Mouse (Mus musculus) limb, embryonic 11.5 days (tissue): Measurements from ENCODE around the gene Ccdc42. TPM values are rescaled to one million over a fixed set of nuclear protein-coding genes. Genes with fewer than 3 reads are reported as not detected.

Experiments used
- ATAC-seq: fragments of 200-750 bp; cut with Nextera tagmentation; 2 replicates; pipeline ENCODE4 v1.8.0; 2017; ENCODE audit warnings: low read depth; ENCODE audit not compliant: insufficient number of reproducible peaks, low FRiP score, low TSS enrichment
- DNase-seq: peaks from one replicate; pipeline ENCODE4 v3.0.0-alpha.2; 2015; ENCODE audit warnings: low spot score
- H3K27ac ChIP-seq: fragments of 300-500 bp; sonication (generic); replicated peaks from 2 replicates; pipeline ENCODE4 v1.5.1; 2014; ENCODE audit warnings: low read depth, mild to moderate bottlenecking, low read length
- H3K27me3 ChIP-seq: fragments of 300-500 bp; sonication (generic); 2 replicates; pipeline ENCODE4 v1.6.1; 2014; ENCODE audit warnings: mild to moderate bottlenecking, low read length, mixed read lengths; ENCODE audit not compliant: control insufficient read depth, insufficient read depth
- H3K36me3 ChIP-seq: fragments of 300-500 bp; sonication (generic); 2 replicates; pipeline ENCODE4 v1.6.1; 2014; ENCODE audit warnings: mild to moderate bottlenecking, low read length, moderate library complexity, mixed read lengths; ENCODE audit not compliant: control insufficient read depth, insufficient read depth
- H3K4me1 ChIP-seq: fragments of 300-500 bp; sonication (generic); 2 replicates; pipeline ENCODE4 v1.6.1; 2014; ENCODE audit warnings: low read length, mixed read lengths; ENCODE audit not compliant: control insufficient read depth, insufficient read depth
- H3K4me2 ChIP-seq: fragments of 300-500 bp; sonication (generic); 2 replicates; pipeline ENCODE4 v1.6.1; 2014; ENCODE audit warnings: low read depth, mild to moderate bottlenecking, moderate library complexity; ENCODE audit not compliant: severe bottlenecking
- H3K4me3 ChIP-seq: fragments of 300-500 bp; sonication (generic); 2 replicates; pipeline ENCODE4 v1.5.1; 2014; ENCODE audit warnings: low read depth, low read length
- H3K9ac ChIP-seq: fragments of 300-500 bp; sonication (generic); 2 replicates; pipeline ENCODE4 v1.6.1; 2014; ENCODE audit warnings: mild to moderate bottlenecking, low read length
- H3K9me3 ChIP-seq: fragments of 300-500 bp; sonication (generic); 2 replicates; pipeline ENCODE4 v1.6.1; 2016; ENCODE audit warnings: low read length; ENCODE audit not compliant: control insufficient read depth
- WGBS: fragments of 180-500 bp; shearing (Covaris S2); extraction: QIAGEN DNeasy Blood & Tissue Kit; methylation state at CpG from one replicate; pipeline ENCODE4 v1.1.7; 2014; 5-methylcytosine and 5-hydroxymethylcytosine counted together
- polyA plus RNA-seq: library from polyadenylated mRNA; unstranded; fragments of >200 nt; fragmentation: Nextera tagmentation; extraction: Ambion mirVana; gene quantifications from 2 replicates; pipeline ENCODE4 v1.2.1, GENCODE M21; 2014

Gene Ccdc42
- polyA plus RNA-seq, 1 experiment from 2014 or later = 1.4 TPM

DNA sequence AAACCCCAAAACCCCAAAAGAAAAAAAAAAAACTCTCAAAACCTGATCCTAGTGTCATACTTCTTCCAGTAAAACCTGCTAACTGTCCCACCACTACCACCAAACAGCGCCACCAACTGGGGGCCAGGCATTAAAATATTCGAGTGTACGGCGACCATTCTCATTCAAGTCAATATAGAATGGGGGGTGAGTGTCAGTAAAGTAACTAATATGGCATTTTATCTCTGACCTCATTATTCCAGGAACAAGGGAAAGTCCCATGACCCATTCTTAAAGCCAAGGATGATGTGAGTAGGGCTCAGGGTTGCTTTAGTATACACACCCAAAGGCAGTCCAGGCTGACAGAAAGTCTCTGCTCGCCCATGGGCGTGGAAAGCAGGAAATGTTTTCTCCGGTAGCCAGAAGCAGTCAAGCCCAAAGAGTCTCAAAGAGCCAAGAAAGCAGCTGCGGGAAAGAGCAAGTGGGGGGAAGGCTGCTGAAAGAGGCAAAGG lies 32.8 kb upstream of the Ccdc42 start:
- DNase-seq (peak; percentile 47), ATAC-seq (no peak)
- no peak overlapping the region for H3K4me2 ChIP-seq
- no peaks in the 10 kb centered on the region for H3K9me3 ChIP-seq
- no peaks in the 10 kb centered on the region for H3K4me1 ChIP-seq
- H3K27ac ChIP-seq = no peak overlapping the region
- H3K36me3 ChIP-seq = no peaks in the 10 kb centered on the region
- H3K4me3 ChIP-seq = no peak overlapping the region
- H3K9ac ChIP-seq = no peak overlapping the region
- peaks cover 13% of the 10 kb centered on the region for H3K27me3 ChIP-seq
- WGBS = 47% methylated on average over 8 of the region's 8 CpGs

DNA sequence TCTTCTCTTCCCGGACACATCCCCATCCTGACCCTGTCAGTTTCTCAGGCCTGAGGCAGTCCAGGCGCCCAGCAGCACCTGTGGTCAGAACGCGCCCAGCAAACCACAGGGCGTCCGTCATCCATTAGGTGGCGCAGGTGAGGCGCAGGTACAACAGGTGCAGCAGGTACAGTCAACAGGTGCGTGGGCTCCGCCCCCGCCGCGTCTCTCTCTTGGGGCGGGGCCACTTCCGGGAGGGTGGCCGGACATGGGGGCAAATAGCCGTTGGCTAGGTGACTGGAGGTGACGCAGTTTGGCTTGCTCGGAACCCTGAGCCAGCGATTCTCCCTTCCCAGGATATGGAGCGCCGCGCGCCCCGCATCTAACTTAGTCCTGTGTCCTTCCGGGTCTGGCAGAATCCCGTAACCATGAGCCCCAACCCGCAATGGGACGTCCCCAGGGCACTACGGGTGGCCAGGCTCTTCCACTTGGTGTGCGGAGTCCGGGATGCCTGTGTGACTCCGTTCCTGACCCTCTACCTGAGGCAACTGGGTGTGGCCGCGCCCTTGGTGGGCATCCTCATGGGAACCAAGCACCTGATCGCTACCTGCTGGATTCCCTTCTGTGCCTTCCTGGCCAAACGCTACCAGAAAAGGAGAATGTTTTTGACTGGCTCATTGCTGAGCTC lies 30.8 kb upstream of the Ccdc42 start, which contains the start of gene Mfsd6l:
TSS of gene Mfsd6l (plus strand) at position 269 of the 667 bp plus-strand sequence.
- Histone ChIP-seq H3K9me3 (no peaks in the 10 kb centered on the region), H3K36me3 (no peaks in the 10 kb centered on the region), H3K27me3 (peaks cover 13% of the 10 kb centered on the region), H3K4me3 (0 out of 2 replicates have a peak within 1 kb of the TSS, but pooled peaks have one; percentile 1), H3K4me1 (no peaks in the 10 kb centered on the region), H3K4me2 (peak within 1 kb of the TSS; percentile 30; the same call in 1 of the 2 replicates), H3K9ac (no peak within 1 kb of the TSS), H3K27ac (no peak within 1 kb of the TSS)
- DNase-seq (no peak), ATAC-seq (no peak)
- WGBS = 8% methylated on average over 36 of the region's 37 CpGs

DNA sequence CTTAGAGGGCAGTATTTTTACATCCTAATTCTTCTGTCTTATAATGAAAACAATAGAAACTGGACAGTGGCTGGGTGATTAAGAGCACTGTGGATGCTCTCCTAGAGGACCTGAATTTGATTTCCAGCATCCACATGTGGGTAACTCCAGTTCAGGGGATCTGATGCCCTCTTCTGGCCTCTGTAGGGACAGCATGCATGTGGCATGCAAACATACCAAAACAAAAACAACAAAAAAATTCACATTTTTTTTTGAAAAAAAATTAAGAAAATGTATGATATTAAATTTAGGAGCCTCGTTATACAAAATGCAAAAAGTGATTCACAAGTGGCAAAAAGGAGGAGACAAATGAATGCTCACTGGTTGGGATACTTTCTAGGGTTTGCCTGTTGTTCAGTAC lies 27.3 kb upstream of the Ccdc42 start:
- no peak for ATAC-seq
- 43% methylated on average over 1 of the region's 1 CpGs for WGBS

DNA sequence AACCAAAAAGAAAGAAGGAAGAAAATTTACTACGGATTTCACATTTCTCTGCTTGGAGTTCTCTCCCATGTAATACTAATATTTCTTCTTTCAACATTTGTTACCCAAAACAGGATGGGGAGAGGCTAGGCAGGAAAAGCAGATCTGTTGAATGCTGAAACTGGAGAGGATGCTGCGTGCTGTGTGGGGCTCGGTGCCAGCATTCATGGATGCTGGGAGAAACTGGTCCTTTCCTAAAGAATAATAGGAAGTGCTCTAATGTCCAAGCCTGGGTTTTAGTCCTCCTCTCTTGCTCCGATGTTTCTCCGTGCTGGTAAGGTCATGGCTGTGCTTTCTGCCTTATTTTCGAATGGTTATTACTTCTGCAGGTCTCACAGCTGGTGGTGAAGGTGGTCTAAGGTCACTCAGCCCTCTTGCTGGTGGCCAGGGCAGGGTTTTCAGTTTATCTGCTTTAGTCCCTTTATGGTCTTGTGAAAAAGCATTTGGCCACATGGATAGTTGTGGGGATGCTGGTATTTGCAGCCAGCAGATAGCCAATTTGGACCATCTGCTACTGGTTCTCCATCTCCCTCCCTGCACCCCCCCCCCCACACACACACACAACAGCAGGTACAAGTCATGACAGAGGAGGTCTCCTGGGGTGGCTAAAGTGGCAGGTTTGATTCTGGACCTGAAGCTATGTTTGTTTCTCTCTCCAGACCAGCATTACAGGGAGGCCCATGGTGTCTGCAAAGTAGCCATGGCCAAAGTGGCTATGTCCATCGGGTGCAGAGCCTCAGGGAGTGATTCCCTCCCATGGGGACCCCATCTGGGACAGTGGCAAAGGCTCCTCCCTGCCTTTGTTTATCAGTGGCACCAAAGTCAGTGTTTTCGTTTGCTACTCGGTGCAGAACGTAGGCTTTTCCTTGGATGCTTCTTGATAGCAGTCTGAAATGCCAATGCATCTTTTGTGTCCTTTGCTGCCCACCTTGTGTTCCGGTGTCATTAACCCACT lies 24.6 kb upstream of the Ccdc42 start:
- Histone ChIP-seq H3K9me3 (no peaks in the 10 kb centered on the region), H3K4me3 (no peak overlapping the region), H3K9ac (no peak overlapping the region), H3K27ac (no peak overlapping the region), H3K4me1 (no peaks in the 10 kb centered on the region), H3K4me2 (no peak overlapping the region), H3K36me3 (no peaks in the 10 kb centered on the region), H3K27me3 (no peaks in the 10 kb centered on the region)
- WGBS = 84% methylated on average over 11 of the region's 11 CpGs
- ATAC-seq (no peak), DNase-seq (no peak)

More for the DNA sequence above, 27.3 kb upstream of the Ccdc42 start:
- Histone ChIP-seq H3K4me1 (no peaks in the 10 kb centered on the region), H3K27me3 (peaks cover 13% of the 10 kb centered on the region), H3K9ac (no peak overlapping the region), H3K4me3 (no peak overlapping the region), H3K27ac (no peak overlapping the region), H3K9me3 (no peaks in the 10 kb centered on the region), H3K4me2 (no peak overlapping the region), H3K36me3 (no peaks in the 10 kb centered on the region)
- DNase-seq = no peak

DNA sequence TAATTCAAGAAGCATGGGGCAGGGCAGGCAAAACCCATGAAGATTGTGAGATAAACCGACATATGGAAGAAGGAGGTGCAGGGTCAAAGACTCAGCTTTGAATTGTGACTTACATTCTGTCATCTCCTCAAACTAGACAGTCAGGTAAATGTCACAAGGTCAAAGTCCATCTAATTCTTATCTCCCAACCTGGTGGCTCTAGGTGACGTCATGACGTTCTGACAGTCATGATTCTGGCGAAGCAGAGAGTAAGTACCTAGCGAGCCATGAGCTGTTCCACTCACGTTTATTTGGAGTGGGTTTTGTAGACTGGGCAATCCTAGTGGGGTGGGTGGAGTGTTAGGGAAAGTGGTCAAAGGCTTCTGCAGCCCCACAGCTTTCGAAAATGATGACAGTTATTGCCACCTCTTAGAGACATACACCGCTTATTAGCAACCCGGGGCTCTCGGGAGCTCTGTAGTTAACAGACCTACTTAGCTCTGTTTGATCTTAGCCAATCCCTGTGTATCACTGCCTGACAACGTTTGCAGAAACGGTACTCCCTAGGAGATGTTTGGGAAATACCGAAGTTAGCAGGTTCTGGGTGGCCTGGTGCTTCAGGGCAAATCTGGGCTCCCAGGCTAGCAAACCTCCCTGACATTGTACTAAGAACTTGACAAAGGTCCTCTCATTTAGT lies 22.3 kb upstream of the Ccdc42 start:
- ATAC-seq = no peak
- H3K4me3 ChIP-seq = no peak overlapping the region
- no peak overlapping the region for H3K4me2 ChIP-seq
- H3K9me3 ChIP-seq = no peaks in the 10 kb centered on the region
- H3K9ac ChIP-seq = no peak overlapping the region
- no peaks in the 10 kb centered on the region for H3K36me3 ChIP-seq
- WGBS = 78% methylated on average over 13 of the region's 13 CpGs
- no peak overlapping the region for H3K27ac ChIP-seq
- H3K27me3 ChIP-seq = no peaks in the 10 kb centered on the region
- DNase-seq = no peak
- no peaks in the 10 kb centered on the region for H3K4me1 ChIP-seq

DNA sequence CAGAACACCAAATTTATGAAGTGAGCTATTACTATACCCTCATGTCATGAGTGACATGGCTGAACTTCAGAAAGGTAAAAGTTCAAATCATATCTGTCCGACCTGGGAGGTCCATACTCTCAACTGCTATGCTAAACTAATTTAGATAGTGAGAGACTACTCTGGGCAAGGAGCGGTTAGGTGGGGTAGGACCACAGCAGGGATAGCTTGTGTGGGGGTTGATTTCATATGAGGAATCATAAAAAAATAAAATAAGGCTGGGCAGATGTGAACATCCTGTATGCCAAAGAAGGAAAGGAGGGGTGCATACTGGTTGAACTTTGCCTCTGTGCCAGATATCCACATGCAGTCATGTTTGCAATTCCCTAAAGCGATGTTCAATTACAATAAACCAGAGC lies 21.8 kb upstream of the Ccdc42 start:
- Histone ChIP-seq H3K4me2 (no peak overlapping the region), H3K4me3 (no peak overlapping the region), H3K36me3 (no peaks in the 10 kb centered on the region), H3K27me3 (no peaks in the 10 kb centered on the region), H3K27ac (no peak overlapping the region), H3K4me1 (no peaks in the 10 kb centered on the region), H3K9me3 (no peaks in the 10 kb centered on the region), H3K9ac (no peak overlapping the region)
- DNase-seq = no peak
- no peak for ATAC-seq
- WGBS = 93% methylated on average over 3 of the region's 3 CpGs

DNA sequence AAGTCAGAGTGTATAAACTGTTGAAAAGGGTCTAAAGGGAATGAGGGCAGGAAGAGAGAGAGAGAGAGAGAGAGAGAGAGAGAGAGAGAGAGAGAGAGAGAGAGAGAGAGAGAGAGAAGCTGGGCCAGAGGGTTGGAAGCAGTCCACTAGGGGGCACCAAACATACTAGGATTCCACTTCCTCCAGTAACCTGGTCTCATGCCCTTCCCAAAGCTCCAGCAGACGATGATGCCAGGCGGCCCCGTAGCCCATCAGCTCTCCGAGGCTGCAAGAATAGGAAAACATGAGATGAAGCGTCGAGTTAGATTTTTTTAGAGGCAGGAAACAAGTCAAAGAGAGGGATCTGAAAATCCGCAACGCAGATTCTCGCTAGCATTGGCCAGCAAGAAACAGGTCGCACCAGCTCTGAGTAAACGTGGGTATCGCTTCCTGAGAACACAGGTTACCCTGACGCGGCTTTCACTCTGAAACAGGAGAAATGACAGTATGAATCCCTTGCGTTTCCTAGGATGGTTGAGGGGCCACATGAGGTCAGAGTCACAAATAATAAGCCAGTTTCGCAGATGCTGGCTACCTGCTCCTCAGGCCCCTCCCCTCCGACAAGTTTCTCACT lies 20.3 kb upstream of the Ccdc42 start:
- Histone ChIP-seq H3K4me2 (peak overlapping the region; percentile 40), H3K36me3 (no peaks in the 10 kb centered on the region), H3K4me1 (no peaks in the 10 kb centered on the region), H3K4me3 (no peak overlapping the region), H3K9me3 (no peaks in the 10 kb centered on the region), H3K27me3 (no peaks in the 10 kb centered on the region), H3K27ac (no peak overlapping the region), H3K9ac (peak overlapping the region; percentile 23)
- WGBS = 21% methylated on average over 17 of the region's 17 CpGs
- no peak for ATAC-seq
- peak; percentile 85 for DNase-seq

DNA sequence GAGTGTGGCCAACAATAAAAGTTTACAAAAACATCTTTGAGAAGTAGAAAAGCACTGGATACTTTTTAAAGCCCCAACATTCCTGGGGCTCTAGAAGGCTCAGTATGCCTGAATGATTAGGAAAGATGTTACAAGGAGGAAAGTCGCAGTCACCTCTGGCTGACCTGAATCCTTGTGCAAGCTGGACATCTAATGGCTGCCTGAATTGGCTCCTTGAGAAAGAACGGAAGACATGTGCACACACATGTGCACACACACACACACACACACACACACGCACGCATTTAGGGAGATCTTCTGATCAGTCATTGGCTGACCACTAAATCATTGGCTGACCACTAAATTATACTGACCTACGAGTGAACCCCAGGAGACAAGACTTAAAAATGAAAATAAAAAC lies 16.0 kb upstream of the Ccdc42 start:
- H3K36me3 ChIP-seq = no peaks in the 10 kb centered on the region
- no peaks in the 10 kb centered on the region for H3K4me1 ChIP-seq
- no peak overlapping the region for H3K9ac ChIP-seq
- no peak overlapping the region for H3K27ac ChIP-seq
- no peak overlapping the region for H3K4me2 ChIP-seq
- WGBS = 86% methylated on average over 5 of the region's 5 CpGs
- no peaks in the 10 kb centered on the region for H3K9me3 ChIP-seq
- H3K4me3 ChIP-seq = no peak overlapping the region
- ATAC-seq (no peak), DNase-seq (no peak)
- no peaks in the 10 kb centered on the region for H3K27me3 ChIP-seq
